ENCODE assay signal across 16 mouse cellular contexts in the genomic region with DNA sequence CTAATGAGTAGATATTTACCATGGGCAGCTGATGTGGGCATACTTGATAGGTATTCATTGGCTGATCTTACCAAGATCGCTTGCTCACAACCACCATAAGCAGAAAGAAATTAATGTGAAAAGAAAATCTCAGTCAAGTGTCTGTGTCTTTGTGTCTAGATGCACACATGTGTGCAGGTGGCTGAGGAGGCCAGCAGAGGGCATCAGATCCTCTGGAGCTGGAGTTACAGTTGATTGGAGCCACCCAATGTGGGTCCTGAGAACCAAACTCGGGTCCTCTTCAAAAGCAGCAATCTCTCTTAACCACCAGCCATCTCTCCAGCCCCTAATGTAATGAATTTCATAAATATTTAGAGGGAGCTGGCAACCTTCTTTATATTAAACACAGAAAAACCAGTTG.
DNase-seq lines count a peak whose midpoint lies in the region; ATAC-seq and TF ChIP-seq lines count a peak whose summit lies in the region.
"Had no signal": no experiment of that assay in that cellular context is flagged by ENCODE, and none has a peak within 500 bp of the region (broad histone marks: within the 10 kb centered on the region; RNA-seq: fewer than 3 reads in every experiment).

No protein-coding gene starts in this region.

- no peaks in the 10 kb centered on the region for H3K9me3 ChIP-seq in kidney, postnatal 0 days (replicated peaks; ENCODE audit: low read length)
- no peaks in the 10 kb centered on the region for H3K9me3 ChIP-seq in kidney, embryonic 14.5 days (ENCODE audit: control insufficient read depth, low read length)
- H3K9me3 ChIP-seq in midbrain, postnatal 0 days (ENCODE audit: low read length), result no peaks in the 10 kb centered on the region
- no peaks in the 10 kb centered on the region for H3K9me3 ChIP-seq in midbrain, embryonic 15.5 days
- H3K9me3 ChIP-seq: forebrain, embryonic 13.5 days; hindbrain, embryonic 10.5 days had no signal

- no peak overlapping the region for H3K27ac ChIP-seq in kidney, postnatal 0 days
- no peak overlapping the region for H3K27ac ChIP-seq in kidney, embryonic 14.5 days (ENCODE audit: low read depth, low read length)
- H3K27ac ChIP-seq in midbrain, postnatal 0 days (ENCODE audit: low read depth, low read length), result no peak overlapping the region
- H3K27ac ChIP-seq in midbrain, embryonic 15.5 days, result no peak overlapping the region
- H3K27ac ChIP-seq: forebrain, embryonic 13.5 days; hindbrain, embryonic 10.5 days had no signal

- no peak overlapping the region for H3K4me3 ChIP-seq in kidney, postnatal 0 days (replicated peaks; ENCODE audit: low read depth, low read length)
- H3K4me3 ChIP-seq in kidney, embryonic 14.5 days (ENCODE audit: low read length), result no peak overlapping the region
- H3K4me3 ChIP-seq in midbrain, postnatal 0 days (ENCODE audit: low read depth, low read length), result no peak overlapping the region
- no peak overlapping the region for H3K4me3 ChIP-seq in midbrain, embryonic 15.5 days
- H3K4me3 ChIP-seq: forebrain, embryonic 13.5 days; hindbrain, embryonic 10.5 days had no signal

- no peaks in the 10 kb centered on the region for H3K27me3 ChIP-seq in kidney, postnatal 0 days (ENCODE audit: insufficient read depth, low read length)
- H3K27me3 ChIP-seq in kidney, embryonic 14.5 days (ENCODE audit: control insufficient read depth, insufficient read depth, low read length), result no peaks in the 10 kb centered on the region
- no peaks in the 10 kb centered on the region for H3K27me3 ChIP-seq in midbrain, postnatal 0 days (ENCODE audit: insufficient read depth, low read length)
- H3K27me3 ChIP-seq in midbrain, embryonic 15.5 days (replicated peaks), result no peaks in the 10 kb centered on the region
- H3K27me3 ChIP-seq: forebrain, embryonic 13.5 days; Patski had no signal

- H3K4me2 ChIP-seq in kidney, postnatal 0 days (ENCODE audit: low read length), result no peak overlapping the region
- H3K4me2 ChIP-seq in kidney, embryonic 14.5 days (replicated peaks; ENCODE audit: low read depth, low read length), result no peak overlapping the region
- no peak overlapping the region for H3K4me2 ChIP-seq in midbrain, postnatal 0 days (ENCODE audit: low read depth, low read length, poor library complexity, severe bottlenecking)
- H3K4me2 ChIP-seq in midbrain, embryonic 15.5 days, result no peak overlapping the region
- H3K4me2 ChIP-seq: forebrain, embryonic 13.5 days had no signal

- ATAC-seq in kidney, postnatal 0 days (replicated peaks; ENCODE audit: low FRiP score, low read depth), result no peak
- ATAC-seq in kidney, embryonic 14.5 days (ENCODE audit: low FRiP score, low TSS enrichment), result no peak
- no peak for ATAC-seq in midbrain, postnatal 0 days (ENCODE audit: low FRiP score)
- ATAC-seq in midbrain, embryonic 15.5 days (replicated peaks), result no peak
- ATAC-seq: CD4-positive, CD25-positive, alpha-beta regulatory T cell, adult 4 months; forebrain, embryonic 13.5 days; inflammation-experienced regulatory T-cells, adult 6 months; Patski had no signal

- peaks cover 16% of the 10 kb centered on the region for H3K4me1 ChIP-seq in kidney, postnatal 0 days (replicated peaks; ENCODE audit: insufficient read depth, low read length)
- H3K4me1 ChIP-seq in kidney, embryonic 14.5 days (ENCODE audit: control insufficient read depth, insufficient read depth, low read length), result peaks cover 10% of the 10 kb centered on the region; the same call in 1 of the 2 replicates
- H3K4me1 ChIP-seq in midbrain, postnatal 0 days (ENCODE audit: insufficient read depth, low read length), result 0 out of 2 replicates have a peak, but pooled peaks cover 3% of the 10 kb centered on the region
- H3K4me1 ChIP-seq in midbrain, embryonic 15.5 days, result peaks cover 7% of the 10 kb centered on the region

- H3K9ac ChIP-seq in kidney, postnatal 0 days (ENCODE audit: low read depth, low read length), result no peak overlapping the region
- no peak overlapping the region for H3K9ac ChIP-seq in kidney, embryonic 14.5 days (ENCODE audit: low read depth, low read length)
- H3K9ac ChIP-seq in midbrain, postnatal 0 days (replicated peaks; ENCODE audit: low read length, poor library complexity, severe bottlenecking), result no peak overlapping the region
- no peak overlapping the region for H3K9ac ChIP-seq in midbrain, embryonic 15.5 days
- H3K9ac ChIP-seq: forebrain, embryonic 13.5 days had no signal

- no peaks in the 10 kb centered on the region for H3K36me3 ChIP-seq in kidney, postnatal 0 days (ENCODE audit: insufficient read depth, low read length)
- no peaks in the 10 kb centered on the region; the same call in 1 of the 2 replicates for H3K36me3 ChIP-seq in kidney, embryonic 14.5 days (ENCODE audit: control insufficient read depth, insufficient read depth, low read length)
- H3K36me3 ChIP-seq in midbrain, postnatal 0 days (ENCODE audit: insufficient read depth, low read length), result no peaks in the 10 kb centered on the region
- no peaks in the 10 kb centered on the region for H3K36me3 ChIP-seq in midbrain, embryonic 15.5 days (replicated peaks)
- H3K36me3 ChIP-seq: hindbrain, embryonic 10.5 days had no signal

- peak; percentile 34; the same call in 1 of the 2 replicates for TF ChIP-seq CTCF in kidney, postnatal 0 days (IDR thresholded peaks at IDR 0.05; ENCODE audit: low read depth)
- TF ChIP-seq CTCF in midbrain, postnatal 0 days (IDR thresholded peaks at IDR 0.05), result peak; percentile 6; the same call in 1 of the 2 replicates

- WGBS in kidney, postnatal 0 days, result 99% methylated on average over 2 of the region's 2 CpGs
- 91% methylated on average over 2 of the region's 2 CpGs for WGBS in kidney, embryonic 14.5 days
- 88% methylated on average over 2 of the region's 2 CpGs for WGBS in midbrain, postnatal 0 days
- WGBS in midbrain, embryonic 15.5 days, result 91% methylated on average over 2 of the region's 2 CpGs

- no peak for DNase-seq in kidney, postnatal 0 days (ENCODE audit: low spot score)
- no peak for DNase-seq in midbrain, postnatal 0 days (ENCODE audit: low spot score)
- peak; percentile 57 for DNase-seq in R1 (ENCODE audit: low read depth, low spot score)
- DNase-seq in left cerebral cortex, adult 18-20 months (ENCODE audit: low spot score in 2 of 2), result no peak
- DNase-seq in testis, postnatal 10 days (ENCODE audit: low spot score), result no peak
- DNase-seq: cerebellum, postnatal 14 days; lung, adult 18-20 months; midbrain, embryonic 14.5 days; thymus, postnatal 25 days had no signal
